Mouse (Mus musculus) common myeloid progenitor, adult 5-6 weeks (primary cell): ENCODE measurements around the gene Nat8f2. TPM values are rescaled to one million over a fixed set of nuclear protein-coding genes. Genes with fewer than 3 reads are reported as not detected.
"Not testable (repeated sequence)": the region's sequence is repeated elsewhere in the genome, so short reads cannot be mapped to it uniquely, and the experiment has no call there.

Source experiments
- ATAC-seq: replicated peaks from 2 replicates; pipeline ENCODE4 v1.8.0; 2016; ENCODE audit warnings: low read depth, mild to moderate bottlenecking, moderate TSS enrichment, inconsistent platforms; ENCODE audit not compliant: poor library complexity, severe bottlenecking
- total RNA-seq: library from RNA; stranded (forward); fragments of 200-1000, 187-1606 nt; gene quantifications from 2 replicates; pipeline ENCODE4 v1.2.3, GENCODE M21; 2017

Gene Nat8f2
- total RNA-seq, 1 experiment from 2014 or later, result not detected

DNA sequence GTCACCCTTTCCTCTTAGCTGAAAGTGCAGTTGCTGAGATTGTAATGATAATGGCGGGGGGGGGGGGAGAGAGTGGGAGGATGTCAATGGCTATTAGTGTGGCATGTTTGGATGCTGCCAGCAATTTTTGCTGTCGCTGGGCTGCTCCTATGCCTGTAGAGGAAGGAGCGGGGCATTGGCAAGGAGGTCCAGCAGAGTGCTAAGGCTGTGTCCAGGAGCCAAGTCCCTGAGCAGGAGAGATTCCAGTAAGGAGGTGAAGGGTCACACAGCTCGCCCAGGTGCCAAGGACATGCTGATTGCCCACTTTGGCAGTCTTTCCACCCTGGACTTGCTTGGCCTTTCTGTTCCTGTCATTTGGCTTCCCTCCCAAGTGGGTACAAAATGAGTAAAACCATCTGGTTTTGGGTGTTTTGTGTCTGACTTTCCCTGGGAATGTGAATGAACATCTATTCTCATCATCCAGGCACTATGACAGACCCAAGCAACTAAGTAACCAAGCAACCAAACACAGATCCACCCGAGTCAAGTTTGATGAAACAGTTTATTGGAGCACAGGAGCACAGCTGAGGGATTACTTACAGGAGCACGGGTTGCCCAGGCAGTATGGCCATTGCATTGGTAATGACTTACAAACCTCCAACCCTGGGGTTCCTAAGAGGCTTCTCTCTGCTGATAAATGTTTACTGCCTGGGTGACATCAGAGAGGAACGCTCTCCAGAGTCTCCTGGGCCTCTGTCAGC is 3.9 kb downstream of the Nat8f2 start:
- ATAC-seq, result not testable (repeated sequence)

DNA sequence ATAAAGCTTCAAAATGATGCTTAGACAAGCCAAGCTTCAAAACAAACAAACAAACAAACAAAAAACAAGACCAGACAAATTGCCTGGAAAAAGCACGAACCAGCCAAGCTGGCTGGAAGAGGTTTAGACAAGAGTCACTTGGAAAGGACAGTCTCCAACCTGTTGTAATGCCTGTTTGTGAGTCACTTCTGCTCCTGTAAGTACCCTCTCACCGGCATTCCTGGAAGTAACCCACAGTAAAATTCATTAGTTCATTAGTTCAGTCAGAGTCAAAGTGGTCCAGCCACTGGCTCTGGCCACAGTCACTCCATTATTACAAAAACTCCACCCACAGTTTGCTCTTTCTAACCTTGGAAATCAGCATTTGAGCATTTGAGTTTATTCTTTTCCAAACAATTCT is 5.1 kb downstream of the Nat8f2 start:
- no peak for ATAC-seq

DNA sequence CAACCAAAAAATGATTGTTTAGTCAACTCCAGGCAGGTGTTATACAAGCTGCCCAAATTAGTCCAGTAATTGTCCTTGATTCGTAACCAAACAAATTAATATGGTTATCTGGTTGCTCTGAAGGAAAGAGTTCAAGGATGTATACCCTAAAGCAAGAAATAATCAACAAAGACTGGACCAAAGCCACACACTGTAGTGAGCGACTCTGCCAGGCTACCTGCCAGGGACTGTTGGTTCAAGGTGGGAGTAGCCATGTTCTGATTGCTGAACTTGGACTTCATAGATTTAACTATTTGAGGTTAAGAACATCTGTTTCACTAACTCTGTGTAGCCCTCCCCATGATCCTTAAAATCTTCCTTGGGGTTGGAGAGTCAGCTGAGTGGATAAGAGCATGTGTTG is 5.8 kb downstream of the Nat8f2 start:
- no peak for ATAC-seq

DNA sequence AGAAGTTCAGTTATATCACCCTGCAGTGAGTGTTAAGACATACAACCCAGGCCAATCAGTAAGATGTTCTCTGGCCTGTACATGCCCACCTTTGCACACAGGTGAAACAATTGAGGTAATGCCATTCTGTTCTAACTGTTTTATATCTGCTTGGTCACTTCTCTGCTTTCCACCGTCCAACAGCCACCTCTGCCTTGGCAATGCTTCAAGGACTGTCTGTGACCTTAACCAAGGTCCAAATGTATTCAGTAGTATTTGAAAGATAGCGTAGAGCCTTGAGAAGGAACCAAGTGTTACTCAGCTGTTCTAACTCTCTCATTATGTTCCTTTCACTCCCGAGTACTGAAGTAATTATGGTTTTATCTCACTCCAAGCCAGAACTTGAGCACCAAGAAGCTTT is 6.4 kb downstream of the Nat8f2 start:
- ATAC-seq, result no peak

DNA sequence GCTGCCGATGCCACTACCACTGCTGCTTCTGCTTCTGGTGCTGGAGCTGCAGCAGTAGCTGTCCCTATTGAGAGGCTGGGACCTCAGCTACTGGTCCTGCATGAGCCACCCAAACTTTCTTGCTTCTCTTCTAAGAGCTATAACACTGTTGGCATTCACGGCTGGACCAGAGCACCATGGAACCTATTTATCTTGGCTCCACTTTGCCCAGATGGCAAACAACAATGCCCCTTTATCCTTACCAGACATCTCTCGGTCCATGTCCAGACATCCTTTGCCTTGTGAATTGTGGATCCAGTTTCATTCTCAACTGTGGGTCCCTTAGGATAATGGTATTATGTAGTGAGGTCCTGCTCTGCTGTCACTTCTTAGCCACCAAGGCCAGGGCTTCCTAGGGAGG is 7.7 kb downstream of the Nat8f2 start:
- no peak for ATAC-seq

DNA sequence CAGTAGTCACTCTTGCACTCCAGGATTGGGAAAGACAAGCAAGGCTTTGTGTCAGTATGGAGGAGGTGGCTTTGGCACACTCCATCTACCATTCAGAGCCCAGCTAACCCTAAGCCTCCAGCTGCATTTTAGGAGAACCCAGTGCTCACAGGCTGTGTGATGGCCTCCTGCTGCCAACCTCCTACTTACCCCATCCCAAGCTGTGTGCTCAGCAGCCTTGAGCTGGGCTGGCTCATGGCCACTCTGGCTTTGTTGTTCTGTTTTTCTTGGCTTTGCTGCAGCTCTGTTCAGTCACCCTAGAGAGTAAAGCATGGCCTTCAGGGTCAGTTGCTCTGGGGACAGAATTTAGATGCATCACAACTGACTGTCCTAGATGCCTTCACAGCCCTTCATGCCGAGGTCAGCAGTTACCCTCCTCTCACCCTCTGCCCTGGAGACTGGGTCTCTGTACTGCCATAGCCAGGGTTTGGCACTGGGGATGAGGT is 12.7 kb downstream of the Nat8f2 start:
- ATAC-seq, result no peak

DNA sequence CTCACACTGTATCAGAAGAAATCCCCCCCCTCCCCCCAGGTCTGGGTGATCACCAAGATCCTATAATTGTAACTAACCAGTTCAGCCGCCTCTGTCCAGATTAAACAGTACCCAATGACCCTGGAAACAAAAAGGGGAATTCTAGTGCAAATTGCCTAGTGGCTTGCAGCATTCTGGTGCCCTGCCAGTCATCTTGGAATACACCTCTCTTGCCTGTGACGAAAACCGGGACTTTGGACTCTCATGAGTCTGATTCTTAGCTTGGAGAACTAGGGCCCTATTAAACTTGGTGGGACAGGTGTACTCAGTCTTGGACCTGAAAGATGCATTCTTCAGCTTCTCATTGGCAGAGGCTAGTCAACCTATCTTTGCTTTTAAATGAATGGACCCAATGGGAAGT is 15.5 kb downstream of the Nat8f2 start:
- ATAC-seq, result no peak

DNA sequence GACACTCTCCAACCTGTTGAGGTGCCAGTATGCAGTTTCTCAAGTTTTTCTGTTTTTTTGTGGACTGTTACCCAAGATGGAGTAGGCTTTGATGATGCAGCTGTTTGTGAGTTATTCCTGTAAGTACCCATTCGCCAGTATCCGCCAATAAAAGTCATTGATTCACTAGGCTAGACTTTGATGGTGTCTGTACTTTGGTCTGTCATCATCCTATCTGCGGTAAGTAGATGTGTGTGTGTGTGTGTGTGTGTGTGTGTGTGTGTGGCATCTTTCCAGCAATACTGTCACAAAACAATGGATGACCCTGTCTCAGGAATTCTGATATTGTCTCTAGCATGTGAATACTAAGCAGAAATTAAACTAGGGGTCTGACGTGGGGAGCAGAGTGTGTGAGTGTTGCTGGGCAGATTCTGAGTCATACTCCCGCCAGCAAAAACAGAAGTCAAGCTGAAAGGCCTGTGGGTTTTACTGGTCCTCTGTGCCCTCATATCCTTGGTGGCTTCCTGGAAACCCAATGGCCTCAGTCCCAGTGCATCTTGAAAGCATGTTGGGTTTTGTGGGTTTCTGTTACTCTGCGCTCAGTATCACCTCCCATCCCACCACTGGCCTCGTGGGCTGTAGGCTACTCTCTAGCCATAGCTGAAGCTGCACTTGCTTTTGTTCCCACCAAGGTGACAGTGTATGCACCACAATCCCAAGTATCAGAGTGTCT is 17.7 kb downstream of the Nat8f2 start:
- ATAC-seq, result peak; percentile 76

DNA sequence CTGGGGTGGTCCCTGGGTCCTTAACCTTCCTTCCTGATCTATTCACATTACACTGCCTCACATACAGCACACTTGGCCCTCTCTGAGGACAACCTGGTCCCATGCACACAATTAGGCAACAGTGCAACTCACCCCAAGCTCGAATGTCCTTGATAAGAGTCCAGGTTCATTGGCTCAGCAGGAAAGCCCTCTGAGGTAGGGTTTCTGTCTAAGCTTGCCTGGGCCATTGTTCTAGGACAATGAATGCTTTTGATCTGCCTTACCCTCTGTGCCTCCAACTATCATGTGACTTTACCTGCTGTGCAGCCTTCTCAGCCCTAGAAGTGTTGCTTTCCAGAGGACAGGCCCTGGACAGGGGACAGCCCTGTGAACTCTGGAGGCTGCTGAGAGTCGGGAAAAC is 19.7 kb downstream of the Nat8f2 start:
- no peak for ATAC-seq

DNA sequence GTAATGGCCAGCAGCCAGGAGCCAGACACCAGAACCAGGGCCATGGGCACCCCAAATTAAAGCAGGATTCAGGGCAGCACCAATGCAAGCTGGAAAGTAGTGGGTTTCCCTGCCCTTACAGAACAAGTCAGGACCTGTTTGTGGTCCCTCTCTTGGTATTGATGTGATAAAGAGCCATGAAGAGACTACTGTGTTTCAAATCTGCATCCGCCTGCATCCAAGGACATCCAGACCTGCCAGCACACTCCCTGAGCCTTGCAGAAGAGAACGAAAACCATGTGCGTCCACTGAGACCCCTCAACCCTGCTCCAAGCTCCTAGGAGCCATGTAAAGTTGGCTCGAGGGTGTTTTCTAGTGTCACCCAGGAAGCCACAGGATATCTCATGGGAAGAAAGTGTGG is 20.8 kb downstream of the Nat8f2 start:
- ATAC-seq, result no peak

DNA sequence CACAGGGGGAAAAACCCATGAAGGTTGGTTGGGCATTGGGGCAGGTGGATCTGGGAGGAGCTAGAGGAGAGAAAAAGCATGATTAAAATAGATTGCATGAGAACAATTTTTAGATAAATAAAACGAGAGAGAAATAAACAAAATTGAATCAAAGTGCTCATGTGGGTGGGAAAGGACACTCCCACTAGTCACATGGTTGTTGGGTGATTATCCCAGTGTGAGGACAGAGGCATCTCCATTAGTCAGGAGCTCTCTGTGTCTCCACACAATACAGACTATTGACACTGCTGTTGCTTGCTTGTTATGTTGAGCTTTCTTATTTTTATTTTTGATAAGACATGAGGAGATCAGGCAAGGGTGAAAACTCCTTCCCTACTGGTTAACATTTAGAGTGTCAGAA is 22.0 kb downstream of the Nat8f2 start:
- ATAC-seq, result no peak

DNA sequence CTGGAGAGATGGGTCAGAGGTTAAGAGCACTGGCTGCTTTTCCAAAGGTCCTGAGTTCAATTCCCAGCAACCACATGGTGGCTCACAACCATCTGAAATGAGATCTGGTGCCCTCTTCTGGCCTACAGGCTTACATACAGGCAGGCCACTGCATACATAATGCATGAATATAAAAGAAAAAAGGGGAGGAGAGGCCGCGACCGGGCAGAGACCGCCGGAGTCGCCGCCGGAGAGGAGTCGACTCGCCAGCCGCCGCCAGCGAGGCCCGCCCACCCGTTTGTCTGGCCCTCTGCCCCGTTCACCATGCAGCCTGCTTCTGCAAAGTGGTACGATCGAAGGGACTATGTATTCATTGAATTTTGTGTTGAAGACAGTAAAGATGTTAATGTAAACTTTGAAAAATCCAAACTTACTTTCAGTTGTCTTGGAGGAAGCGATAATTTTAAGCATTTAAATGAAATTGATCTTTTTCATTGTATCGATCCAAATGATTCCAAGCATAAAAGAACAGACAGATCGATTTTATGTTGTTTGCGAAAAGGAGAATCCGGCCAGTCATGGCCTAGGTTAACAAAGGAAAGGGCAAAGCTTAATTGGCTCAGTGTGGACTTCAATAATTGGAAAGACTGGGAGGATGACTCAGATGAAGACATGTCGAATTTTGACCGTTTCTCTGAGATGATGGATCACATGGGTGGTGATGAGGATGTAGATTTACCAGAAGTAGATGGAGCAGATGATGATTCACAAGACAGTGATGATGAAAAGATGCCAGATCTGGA is 25.1 kb downstream of the Nat8f2 start:
- ATAC-seq, result peak; percentile 58; the same call in 1 of the 2 replicates

DNA sequence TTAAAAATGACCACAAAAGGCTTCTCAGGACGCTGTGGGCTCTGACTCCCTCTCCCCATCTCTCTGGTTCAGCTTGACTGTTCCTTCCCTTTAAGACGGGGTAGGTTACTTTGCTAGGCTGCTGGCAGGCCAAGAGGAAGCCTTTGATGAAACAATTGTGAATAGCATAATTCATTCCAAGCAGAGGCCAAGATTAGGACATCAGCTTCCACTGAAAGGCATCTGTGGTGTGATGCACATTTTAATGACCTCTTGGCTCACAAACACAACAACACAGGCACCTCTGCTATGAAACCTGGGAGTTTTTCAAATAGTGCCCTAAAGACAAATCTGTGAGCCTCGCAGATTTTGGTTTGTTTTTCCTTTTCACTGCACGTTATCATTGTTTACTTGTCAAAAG is 29.0 kb downstream of the Nat8f2 start:
- ATAC-seq, result no peak

DNA sequence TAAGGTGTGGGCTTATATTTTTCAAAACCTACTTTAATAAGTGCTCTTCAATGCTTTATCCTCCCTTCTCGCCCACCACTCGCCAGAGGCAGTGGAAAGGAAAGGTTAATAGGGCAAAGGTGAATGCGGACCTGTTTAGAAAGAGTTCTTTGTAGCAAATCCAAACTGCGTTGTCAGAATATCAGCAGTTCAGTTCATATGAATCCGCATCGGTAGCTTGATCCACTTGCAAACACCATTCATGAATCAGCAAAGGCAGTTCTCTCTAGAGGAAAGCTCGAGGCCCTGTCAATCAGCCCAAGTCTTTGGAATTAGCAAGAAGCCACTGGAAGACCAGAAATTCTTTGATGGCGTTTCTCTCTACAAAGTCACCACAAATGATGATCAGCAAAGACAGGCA is 30.3 kb downstream of the Nat8f2 start:
- no peak for ATAC-seq

DNA sequence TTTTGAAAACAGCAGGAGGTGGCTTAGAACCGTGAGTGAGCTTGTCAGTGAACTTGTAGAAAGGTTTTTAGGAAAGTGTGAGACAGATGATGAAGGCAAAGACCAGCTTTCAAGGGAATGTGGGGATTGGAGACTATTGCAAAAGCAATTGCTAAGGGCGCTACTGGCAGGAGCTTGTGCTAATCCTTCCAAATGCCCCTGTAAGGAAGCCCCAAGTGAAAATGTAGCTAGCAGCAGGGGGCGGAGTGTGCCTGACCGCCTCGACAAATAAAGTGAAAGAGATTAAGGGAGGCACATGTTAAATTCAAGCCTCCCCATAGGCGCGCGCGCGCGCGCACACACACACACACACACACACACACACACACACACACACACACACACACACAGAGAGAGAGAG is 31.7 kb downstream of the Nat8f2 start:
- ATAC-seq, result peak; percentile 56; the same call in 1 of the 2 replicates

DNA sequence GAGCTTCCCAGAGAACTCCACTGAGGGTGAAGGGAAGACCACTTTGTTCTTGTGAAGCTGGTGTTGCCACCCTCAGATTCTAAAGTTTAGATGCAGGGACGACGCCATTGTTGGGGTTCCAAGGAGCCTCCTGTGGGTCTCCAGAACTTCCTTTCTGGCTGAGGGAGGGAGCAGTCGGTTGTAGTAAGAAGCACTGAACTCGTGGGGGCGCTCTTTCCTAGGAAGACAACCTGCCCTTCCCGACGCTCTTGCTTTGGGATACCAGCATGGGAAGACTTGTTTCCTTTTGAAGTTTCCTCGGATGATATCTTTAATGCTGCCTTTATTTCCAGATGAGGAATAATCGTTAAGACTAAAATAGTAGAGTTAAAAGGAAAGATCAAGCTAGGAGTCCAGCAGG is 32.1 kb downstream of the Nat8f2 start:
- ATAC-seq, result peak; percentile 45; the same call in 1 of the 2 replicates

DNA sequence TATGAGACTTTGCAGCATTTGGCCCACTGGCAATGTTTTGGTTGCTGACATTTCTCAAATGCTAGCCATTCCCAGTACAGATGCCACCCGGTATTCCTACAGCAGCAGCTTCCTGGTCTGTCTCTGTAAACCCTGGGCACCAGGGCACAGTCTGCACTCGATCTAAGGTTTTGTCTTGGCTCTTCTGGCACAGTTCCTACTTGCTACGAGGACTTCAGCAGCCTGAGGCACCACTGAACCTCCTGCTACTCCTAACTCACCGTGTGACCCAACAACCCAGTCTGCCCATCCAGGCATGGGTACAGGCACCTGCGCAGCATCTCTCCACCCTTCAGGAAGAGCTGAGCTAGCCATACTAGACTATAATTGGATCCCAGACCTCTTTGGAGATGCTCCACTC is 32.9 kb downstream of the Nat8f2 start:
- ATAC-seq, result not testable (repeated sequence)

DNA sequence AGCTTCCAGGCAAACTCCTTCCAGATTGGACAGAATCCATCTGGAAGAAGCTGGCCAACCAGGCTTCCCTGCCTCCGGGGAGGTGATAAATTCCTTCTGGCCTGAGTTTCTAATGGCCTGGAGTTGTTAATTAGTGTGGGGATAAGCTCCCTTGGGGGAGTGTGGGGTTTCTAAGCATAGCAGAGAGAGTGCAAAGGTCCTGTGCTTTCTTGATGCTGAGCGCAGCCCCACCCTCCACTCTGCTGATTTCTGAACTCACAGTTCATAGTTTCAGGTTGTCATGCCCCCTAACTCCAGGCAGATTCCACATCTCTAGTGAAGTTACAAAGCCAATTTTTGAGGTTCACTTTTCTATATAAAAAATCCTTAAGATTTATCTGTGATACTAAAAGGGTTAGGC is 33.9 kb downstream of the Nat8f2 start:
- not testable (repeated sequence) for ATAC-seq

DNA sequence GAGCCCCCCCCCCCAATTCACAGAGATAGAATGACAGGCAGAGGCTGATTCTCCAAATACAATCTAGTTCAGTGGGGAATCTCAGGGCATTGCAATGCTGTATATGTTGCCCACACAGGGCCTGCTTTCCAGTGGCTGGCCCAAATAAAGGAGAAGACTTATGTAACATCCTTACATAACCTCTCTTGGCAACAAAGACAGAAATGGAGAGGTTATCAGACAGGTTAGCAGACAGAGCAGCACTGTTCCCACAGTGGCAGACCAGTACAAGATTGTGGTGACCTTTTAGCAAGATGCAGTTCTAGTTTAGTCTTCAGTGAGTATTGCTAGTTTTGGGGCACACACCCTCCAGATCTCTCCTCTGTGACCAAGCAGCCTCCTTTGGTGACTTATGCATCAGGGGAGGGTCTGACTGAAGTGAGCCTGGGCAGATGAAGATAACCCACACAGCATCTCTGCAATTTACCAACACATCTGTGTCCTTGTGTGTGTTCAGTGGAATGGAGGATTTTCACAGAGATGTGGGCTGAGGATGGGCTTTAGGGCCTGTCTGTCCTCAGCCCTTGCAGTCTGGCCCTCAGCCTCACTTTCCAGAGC is 34.4 kb downstream of the Nat8f2 start:
- ATAC-seq, result not testable (repeated sequence)

DNA sequence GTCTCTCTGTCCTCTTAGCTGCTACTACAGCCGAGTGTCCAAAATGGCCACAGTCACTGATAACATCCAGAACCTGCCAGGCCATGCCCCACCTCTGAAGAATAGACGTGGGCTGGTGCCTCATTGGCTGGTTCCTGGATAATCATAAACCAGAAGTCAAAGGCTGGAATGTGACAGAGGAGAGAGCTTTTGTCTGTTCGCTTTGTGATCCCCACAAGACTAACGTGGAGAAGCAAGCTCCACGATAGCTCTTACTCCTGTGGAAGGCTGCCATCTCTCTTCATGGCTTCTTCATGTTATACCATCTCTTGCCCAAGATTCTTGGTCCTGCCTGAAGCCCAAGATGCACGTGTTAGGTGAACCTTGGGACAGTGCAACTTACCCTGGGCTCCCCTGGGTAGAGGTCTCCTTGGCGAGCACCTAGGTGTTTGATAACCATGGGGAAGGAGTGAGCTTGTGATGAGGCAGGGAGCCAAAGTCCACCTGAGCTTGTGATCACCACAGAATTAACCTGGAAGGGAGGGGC is 37.1 kb downstream of the Nat8f2 start, which contains the start of gene Nat8:
Gene Nat8 (minus strand): TSS at position 287 of the 526 bp plus-strand sequence.
- no peak for ATAC-seq
